Mouse (Mus musculus): Measurements from ENCODE around the gene Klhl29. TPM values are rescaled to one million over a fixed set of nuclear protein-coding genes. Genes with fewer than 3 reads are reported as not detected.

The Klhl29 gene
- 7.4 TPM for polyA plus RNA-seq (2014; fragmentation: Illumina TruSeq; extraction: RNeasy Lipid Tissue Mini Kit (QIAGEN cat#74804); ENCODE audit: low read depth, low replicate concordance)

GRCm38 (mm10) chr12:5375616-5376461, at the start of gene Klhl29:
Gene Klhl29, minus strand, starts transcription at chr12:5375682.

Measured in adrenal gland, adult 10 weeks (tissue).